In the genomic region with DNA sequence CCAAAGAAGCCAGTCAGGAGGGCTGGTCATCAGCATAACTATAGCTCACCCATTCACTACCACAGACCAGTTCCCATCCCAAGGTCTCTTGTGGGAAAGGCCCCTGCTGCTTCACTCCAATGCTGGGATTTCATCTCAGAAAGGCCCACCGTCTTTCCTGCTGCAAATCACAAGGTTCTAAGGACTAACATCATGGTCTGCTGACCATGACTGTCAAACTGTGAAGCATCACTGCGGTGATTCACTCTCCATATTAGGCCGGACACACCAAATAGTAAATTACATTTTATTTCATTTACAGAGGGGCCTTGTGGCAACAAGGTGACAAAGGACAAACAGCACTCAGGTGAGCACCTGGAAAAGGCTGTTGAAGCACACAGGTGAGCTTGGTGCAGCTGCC, we compare ENCODE assay signal across 15 mouse cellular contexts.
"Had no signal": no experiment of that assay in that cellular context is flagged by ENCODE, and none has a peak within 500 bp of the region (broad histone marks: within the 10 kb centered on the region; RNA-seq: fewer than 3 reads in every experiment).

No protein-coding gene starts in this region.

- H3K27me3 ChIP-seq: neural tube, embryonic 13.5 days; neural tube, embryonic 15.5 days; stomach, embryonic 15.5 days had no signal

- DNase-seq: retina, postnatal 1 day; right cerebral cortex, adult 18-20 months; right cerebral cortex, postnatal 14 days; right cerebral cortex, postnatal 25 days; right cerebral cortex, postnatal 4 days; spleen, adult 18-20 months; thymus, adult 18-20 months; thymus, adult 2 months; thymus, postnatal 14 days; thymus, postnatal 25 days; thymus, postnatal 36 days; thymus, postnatal 4 days had no signal
